Mouse (Mus musculus): Measurements from ENCODE around the gene Slc45a2. TPM values are rescaled to one million over a fixed set of nuclear protein-coding genes. Genes with fewer than 3 reads are reported as not detected.

The Slc45a2 gene
- polyA plus RNA-seq, 1 experiment = not detected

DNA sequence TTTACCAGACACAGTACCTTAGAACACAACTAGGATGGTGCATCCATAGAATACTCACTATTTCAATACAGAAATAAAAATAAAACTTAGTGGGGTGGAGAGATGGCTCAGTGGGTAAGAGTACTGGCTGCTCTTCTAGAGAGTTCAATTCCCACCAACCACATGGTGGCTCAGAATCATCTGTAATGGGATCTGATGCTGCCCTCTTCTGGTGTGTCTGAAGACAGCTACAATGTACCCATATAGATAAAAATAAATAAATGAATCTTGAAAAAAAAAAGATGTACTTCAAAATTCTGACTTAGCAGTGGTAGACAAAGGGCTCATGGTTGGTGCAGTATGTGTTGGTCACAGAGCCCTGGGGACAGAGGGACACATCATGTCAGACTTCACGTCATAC, 9.0 kb upstream of the Slc45a2 start:
- no peaks in the 10 kb centered on the region for H3K36me3 ChIP-seq (ENCODE audit: control insufficient read depth, insufficient read depth, low read length)
- no peaks in the 10 kb centered on the region for H3K4me1 ChIP-seq (replicated peaks; ENCODE audit: control insufficient read depth, insufficient read depth, low read length)
- 100% methylated on average over 1 of the region's 1 CpGs for WGBS
- no peak overlapping the region for H3K4me3 ChIP-seq (ENCODE audit: control insufficient read depth, insufficient read depth, low read length)
- no peak overlapping the region for H3K27ac ChIP-seq (ENCODE audit: control insufficient read depth, insufficient read depth, low read length)
- no peak for DNase-seq
- no peak for TF ChIP-seq POLR2A (IDR thresholded peaks at IDR 0.05; ENCODE audit: control insufficient read depth, extremely low read depth, insufficient read depth, low read length, poor library complexity)
- no peak for TF ChIP-seq CTCF (IDR thresholded peaks at IDR 0.05; ENCODE audit: borderline replicate concordance, control insufficient read depth, extremely low read depth, insufficient read depth, low read length, poor library complexity)
- no peaks in the 10 kb centered on the region for H3K27me3 ChIP-seq (ENCODE audit: control insufficient read depth, insufficient read depth, low read length)

DNA sequence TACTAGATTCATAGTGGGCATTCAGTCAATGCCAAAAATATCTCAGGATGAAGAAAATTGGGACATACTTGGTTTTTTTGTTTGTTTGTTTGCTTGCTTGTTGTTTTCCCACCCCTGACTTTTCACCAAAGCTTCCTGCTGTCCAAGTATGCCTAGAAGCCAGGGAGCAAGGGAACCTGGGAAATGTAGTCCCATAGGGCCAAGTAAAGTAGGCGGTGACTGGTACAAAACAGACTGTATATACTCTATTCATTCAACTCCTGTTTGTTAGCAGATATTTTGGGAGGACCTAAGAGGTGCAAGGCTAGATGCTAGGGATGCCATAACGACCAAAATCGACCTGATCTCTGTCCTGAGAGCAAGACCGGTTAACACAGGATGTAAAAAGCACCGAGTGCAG, 689 bp upstream of the Slc45a2 start:
- H3K27ac ChIP-seq (ENCODE audit: control insufficient read depth, insufficient read depth, low read length) = no peak overlapping the region
- TF ChIP-seq CTCF (IDR thresholded peaks at IDR 0.05; ENCODE audit: borderline replicate concordance, control insufficient read depth, extremely low read depth, insufficient read depth, low read length, poor library complexity) = no peak
- no peaks in the 10 kb centered on the region for H3K36me3 ChIP-seq (ENCODE audit: control insufficient read depth, insufficient read depth, low read length)
- H3K27me3 ChIP-seq (ENCODE audit: control insufficient read depth, insufficient read depth, low read length) = no peaks in the 10 kb centered on the region
- 68% methylated on average over 5 of the region's 5 CpGs for WGBS
- no peaks in the 10 kb centered on the region for H3K4me1 ChIP-seq (replicated peaks; ENCODE audit: control insufficient read depth, insufficient read depth, low read length)
- no peak for DNase-seq
- no peak overlapping the region for H3K4me3 ChIP-seq (ENCODE audit: control insufficient read depth, insufficient read depth, low read length)

DNA sequence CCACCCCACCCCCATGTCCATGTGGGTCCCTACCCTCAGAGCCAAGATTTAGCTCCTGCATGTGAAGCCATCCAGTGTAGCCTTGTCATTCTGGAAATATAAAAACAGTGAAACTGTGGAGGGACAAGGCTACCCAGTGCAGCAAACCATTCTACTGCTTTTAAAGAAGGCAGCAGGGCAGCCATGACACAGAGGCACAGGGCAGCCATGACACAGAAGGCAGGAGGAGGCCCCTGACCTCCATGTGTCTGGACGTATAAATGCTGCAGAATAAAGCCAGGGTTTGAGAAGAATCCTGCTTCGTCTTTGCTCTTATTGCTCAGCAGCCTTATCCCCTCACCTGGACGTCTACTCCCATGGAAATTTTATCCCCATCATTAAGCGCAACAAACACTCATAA, 3.3 kb downstream of the Slc45a2 start:
- Histone ChIP-seq H3K4me1 (replicated peaks; ENCODE audit: control insufficient read depth, insufficient read depth, low read length) (no peaks in the 10 kb centered on the region), H3K27me3 (ENCODE audit: control insufficient read depth, insufficient read depth, low read length) (no peaks in the 10 kb centered on the region), H3K36me3 (ENCODE audit: control insufficient read depth, insufficient read depth, low read length) (no peaks in the 10 kb centered on the region), H3K27ac (ENCODE audit: control insufficient read depth, insufficient read depth, low read length) (no peak overlapping the region), H3K4me3 (ENCODE audit: control insufficient read depth, insufficient read depth, low read length) (no peak overlapping the region)
- 93% methylated on average over 4 of the region's 4 CpGs for WGBS
- no peak for DNase-seq
- no peak for TF ChIP-seq CTCF (IDR thresholded peaks at IDR 0.05; ENCODE audit: borderline replicate concordance, control insufficient read depth, extremely low read depth, insufficient read depth, low read length, poor library complexity)
- no peak for TF ChIP-seq POLR2A (IDR thresholded peaks at IDR 0.05; ENCODE audit: control insufficient read depth, extremely low read depth, insufficient read depth, low read length, poor library complexity)

DNA sequence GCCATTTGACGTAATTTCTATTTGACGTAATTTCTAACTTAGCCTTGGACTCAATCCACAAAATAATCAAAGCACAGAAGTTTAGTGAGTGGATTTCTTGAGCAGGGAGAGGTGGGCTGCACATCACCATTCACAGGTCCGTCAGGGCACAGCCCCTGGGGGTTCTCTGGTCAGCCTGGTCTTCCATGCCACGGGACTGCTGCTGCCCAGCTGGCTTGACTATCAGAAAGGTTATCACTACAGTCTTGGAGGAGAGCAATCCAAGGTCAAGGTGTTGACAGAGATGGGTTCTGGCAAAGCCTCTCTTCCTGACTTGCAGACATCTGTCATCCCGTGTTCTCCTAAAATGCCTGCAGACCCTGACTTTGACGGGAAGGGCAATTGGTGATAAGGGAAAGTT, 4.1 kb downstream of the Slc45a2 start:
- no peaks in the 10 kb centered on the region for H3K36me3 ChIP-seq (ENCODE audit: control insufficient read depth, insufficient read depth, low read length)
- no peak overlapping the region for H3K4me3 ChIP-seq (ENCODE audit: control insufficient read depth, insufficient read depth, low read length)
- H3K27ac ChIP-seq (ENCODE audit: control insufficient read depth, insufficient read depth, low read length) = no peak overlapping the region
- H3K27me3 ChIP-seq (ENCODE audit: control insufficient read depth, insufficient read depth, low read length) = no peaks in the 10 kb centered on the region
- no peaks in the 10 kb centered on the region for H3K4me1 ChIP-seq (replicated peaks; ENCODE audit: control insufficient read depth, insufficient read depth, low read length)
- 91% methylated on average over 6 of the region's 6 CpGs for WGBS
- TF ChIP-seq POLR2A (IDR thresholded peaks at IDR 0.05; ENCODE audit: control insufficient read depth, extremely low read depth, insufficient read depth, low read length, poor library complexity) = no peak
- TF ChIP-seq CTCF (IDR thresholded peaks at IDR 0.05; ENCODE audit: borderline replicate concordance, control insufficient read depth, extremely low read depth, insufficient read depth, low read length, poor library complexity) = no peak
- DNase-seq = no peak

DNA sequence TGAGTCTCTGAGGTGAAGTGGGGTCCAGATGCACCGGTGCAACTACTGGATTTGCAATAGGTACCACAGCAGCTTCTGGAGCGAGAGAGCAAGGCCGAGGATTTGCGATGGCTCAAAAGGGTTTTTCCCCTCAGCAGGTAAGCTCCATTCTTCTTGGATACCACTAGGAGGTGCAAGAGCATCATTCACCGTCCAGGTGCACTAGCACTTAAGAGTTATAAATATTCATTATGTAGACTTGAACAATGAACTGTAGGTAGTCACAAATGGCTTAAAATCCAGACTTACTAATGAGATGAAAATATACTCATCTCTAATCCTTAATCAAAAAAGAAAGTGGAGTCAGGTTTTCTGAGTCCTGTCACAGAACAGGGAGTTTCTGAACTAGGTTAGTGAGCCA, 8.2 kb downstream of the Slc45a2 start:
- DNase-seq = no peak
- H3K4me3 ChIP-seq (ENCODE audit: control insufficient read depth, insufficient read depth, low read length) = no peak overlapping the region
- no peaks in the 10 kb centered on the region for H3K4me1 ChIP-seq (replicated peaks; ENCODE audit: control insufficient read depth, insufficient read depth, low read length)
- H3K36me3 ChIP-seq (ENCODE audit: control insufficient read depth, insufficient read depth, low read length) = no peaks in the 10 kb centered on the region
- WGBS = 36% methylated on average over 5 of the region's 5 CpGs
- H3K27ac ChIP-seq (ENCODE audit: control insufficient read depth, insufficient read depth, low read length) = no peak overlapping the region
- no peaks in the 10 kb centered on the region for H3K27me3 ChIP-seq (ENCODE audit: control insufficient read depth, insufficient read depth, low read length)
- TF ChIP-seq POLR2A (IDR thresholded peaks at IDR 0.05; ENCODE audit: control insufficient read depth, extremely low read depth, insufficient read depth, low read length, poor library complexity) = no peak
- TF ChIP-seq CTCF (IDR thresholded peaks at IDR 0.05; ENCODE audit: borderline replicate concordance, control insufficient read depth, extremely low read depth, insufficient read depth, low read length, poor library complexity) = no peak

DNA sequence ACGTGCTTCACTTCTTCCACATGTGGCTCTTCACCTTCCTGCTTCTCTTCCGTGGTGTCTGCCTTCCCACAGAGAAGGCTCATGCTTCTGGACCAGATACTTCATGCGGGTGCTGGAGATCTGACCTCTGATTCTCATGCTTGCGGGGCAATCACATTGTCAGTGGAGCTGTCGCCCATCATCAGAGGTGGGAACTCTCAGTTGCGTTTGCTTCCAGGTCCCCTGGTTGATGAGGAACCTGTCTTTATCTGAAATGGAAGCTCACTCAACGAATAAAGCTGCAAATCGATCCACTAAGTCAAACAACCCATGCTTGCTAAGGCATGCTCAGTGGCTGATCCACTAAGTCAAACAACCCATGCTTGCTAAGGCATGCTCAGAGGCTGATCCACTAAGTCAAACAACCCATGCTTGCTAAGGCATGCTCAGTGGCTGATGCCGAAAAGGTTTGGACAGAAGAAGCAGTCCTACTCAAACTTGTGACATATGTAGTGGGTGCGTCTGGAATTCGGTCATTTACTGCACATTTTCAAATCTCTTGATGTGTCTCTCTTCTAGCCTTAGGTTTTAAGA, 10.5 kb downstream of the Slc45a2 start:
- Histone ChIP-seq H3K4me3 (ENCODE audit: control insufficient read depth, insufficient read depth, low read length) (no peak overlapping the region), H3K36me3 (ENCODE audit: control insufficient read depth, insufficient read depth, low read length) (no peaks in the 10 kb centered on the region), H3K27ac (ENCODE audit: control insufficient read depth, insufficient read depth, low read length) (no peak overlapping the region), H3K27me3 (ENCODE audit: control insufficient read depth, insufficient read depth, low read length) (no peaks in the 10 kb centered on the region), H3K4me1 (replicated peaks; ENCODE audit: control insufficient read depth, insufficient read depth, low read length) (no peaks in the 10 kb centered on the region)
- DNase-seq = no peak
- 91% methylated on average over 11 of the region's 11 CpGs for whole genome bisulfite sequencing
- TF ChIP-seq CTCF (IDR thresholded peaks at IDR 0.05; ENCODE audit: borderline replicate concordance, control insufficient read depth, extremely low read depth, insufficient read depth, low read length, poor library complexity) (no peak), POLR2A (IDR thresholded peaks at IDR 0.05; ENCODE audit: control insufficient read depth, extremely low read depth, insufficient read depth, low read length, poor library complexity) (no peak)

DNA sequence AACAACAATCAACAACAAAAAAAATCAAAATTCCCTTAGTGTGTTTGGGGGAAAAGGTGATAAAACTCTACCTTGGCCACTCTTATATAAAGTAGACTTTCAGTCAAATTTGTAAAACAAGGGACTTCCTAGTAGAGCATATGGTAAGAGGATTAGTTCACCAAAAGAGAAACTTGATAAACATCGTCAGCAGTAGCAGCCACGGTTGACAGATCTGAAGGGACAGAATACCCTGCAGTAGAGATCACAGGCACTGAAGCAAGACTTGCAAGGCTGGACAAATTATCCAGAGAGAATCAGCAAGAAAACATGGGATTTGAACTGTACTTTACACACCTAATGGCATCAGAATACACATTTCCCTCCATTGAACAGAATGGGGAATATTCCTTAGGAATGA, 14.4 kb downstream of the Slc45a2 start:
- no peak overlapping the region for H3K27ac ChIP-seq (ENCODE audit: control insufficient read depth, insufficient read depth, low read length)
- no peaks in the 10 kb centered on the region for H3K4me1 ChIP-seq (replicated peaks; ENCODE audit: control insufficient read depth, insufficient read depth, low read length)
- TF ChIP-seq POLR2A (IDR thresholded peaks at IDR 0.05; ENCODE audit: control insufficient read depth, extremely low read depth, insufficient read depth, low read length, poor library complexity) (no peak), CTCF (IDR thresholded peaks at IDR 0.05; ENCODE audit: borderline replicate concordance, control insufficient read depth, extremely low read depth, insufficient read depth, low read length, poor library complexity) (no peak)
- 74% methylated on average over 2 of the region's 2 CpGs for WGBS
- DNase-seq = no peak
- H3K27me3 ChIP-seq (ENCODE audit: control insufficient read depth, insufficient read depth, low read length) = no peaks in the 10 kb centered on the region
- H3K4me3 ChIP-seq (ENCODE audit: control insufficient read depth, insufficient read depth, low read length) = no peak overlapping the region
- no peaks in the 10 kb centered on the region for H3K36me3 ChIP-seq (ENCODE audit: control insufficient read depth, insufficient read depth, low read length)
